Mouse (Mus musculus): ENCODE data around the gene Brd1. TPM values are rescaled to one million over a fixed set of nuclear protein-coding genes. Genes with fewer than 3 reads are reported as not detected.
"Not testable (repeated sequence)": the region's sequence is repeated elsewhere in the genome, so short reads cannot be mapped to it uniquely, and the experiment has no call there.

Brd1 gene
- polyA plus RNA-seq, 1 experiment from 2014 or later, result 27.2 TPM

GRCm38 (mm10) chr15:88717239-88717638 is 16.8 kb downstream of the Brd1 start:
- no peaks in the 10 kb centered on the region for H3K9me3 ChIP-seq (ENCODE audit: control insufficient read depth, low read length)
- H3K4me2 ChIP-seq (replicated peaks; ENCODE audit: low read depth, low read length), result no peak overlapping the region
- no peak overlapping the region for H3K9ac ChIP-seq (ENCODE audit: low read depth, low read length)
- peaks cover 82% of the 10 kb centered on the region for H3K36me3 ChIP-seq (ENCODE audit: control insufficient read depth, insufficient read depth, low read length)
- WGBS, result 71% methylated on average over 9 of the region's 9 CpGs
- no peak for ATAC-seq (ENCODE audit: low FRiP score, low TSS enrichment)
- no peak overlapping the region for H3K27ac ChIP-seq (ENCODE audit: low read depth, low read length)
- H3K27me3 ChIP-seq (ENCODE audit: control insufficient read depth, insufficient read depth, low read length), result no peaks in the 10 kb centered on the region
- H3K4me1 ChIP-seq (ENCODE audit: control insufficient read depth, insufficient read depth, low read length), result no peaks in the 10 kb centered on the region
- no peak overlapping the region for H3K4me3 ChIP-seq (ENCODE audit: low read length)

GRCm38 (mm10) chr15:88716350-88716749 is 17.7 kb downstream of the Brd1 start:
- no peak overlapping the region for H3K9ac ChIP-seq (ENCODE audit: low read depth, low read length)
- no peaks in the 10 kb centered on the region for H3K9me3 ChIP-seq (ENCODE audit: control insufficient read depth, low read length)
- H3K4me3 ChIP-seq (ENCODE audit: low read length), result no peak overlapping the region
- H3K27ac ChIP-seq (ENCODE audit: low read depth, low read length), result no peak overlapping the region
- no peaks in the 10 kb centered on the region for H3K27me3 ChIP-seq (ENCODE audit: control insufficient read depth, insufficient read depth, low read length)
- no peak for ATAC-seq (ENCODE audit: low FRiP score, low TSS enrichment)
- H3K4me2 ChIP-seq (replicated peaks; ENCODE audit: low read depth, low read length), result no peak overlapping the region
- H3K4me1 ChIP-seq (ENCODE audit: control insufficient read depth, insufficient read depth, low read length), result no peaks in the 10 kb centered on the region
- H3K36me3 ChIP-seq (ENCODE audit: control insufficient read depth, insufficient read depth, low read length), result peaks cover 82% of the 10 kb centered on the region

GRCm38 (mm10) chr15:88714021-88714589 is 19.9 kb downstream of the Brd1 start:
- WGBS, result 83% methylated on average over 6 of the region's 6 CpGs
- ATAC-seq (ENCODE audit: low FRiP score, low TSS enrichment), result no peak
- peaks cover 90% of the 10 kb centered on the region for H3K36me3 ChIP-seq (ENCODE audit: control insufficient read depth, insufficient read depth, low read length)
- H3K9me3 ChIP-seq (ENCODE audit: control insufficient read depth, low read length), result no peaks in the 10 kb centered on the region
- H3K9ac ChIP-seq (ENCODE audit: low read depth, low read length), result no peak overlapping the region
- H3K27me3 ChIP-seq (ENCODE audit: control insufficient read depth, insufficient read depth, low read length), result no peaks in the 10 kb centered on the region
- no peak overlapping the region for H3K4me3 ChIP-seq (ENCODE audit: low read length)
- H3K27ac ChIP-seq (ENCODE audit: low read depth, low read length), result no peak overlapping the region
- no peaks in the 10 kb centered on the region for H3K4me1 ChIP-seq (ENCODE audit: control insufficient read depth, insufficient read depth, low read length)
- no peak overlapping the region for H3K4me2 ChIP-seq (replicated peaks; ENCODE audit: low read depth, low read length)

- H3K4me2 ChIP-seq (replicated peaks; ENCODE audit: low read depth, low read length), result no peak overlapping the region
- H3K27ac ChIP-seq (ENCODE audit: low read depth, low read length), result no peak overlapping the region
- H3K36me3 ChIP-seq (ENCODE audit: control insufficient read depth, insufficient read depth, low read length), result peaks cover 98% of the 10 kb centered on the region
- no peaks in the 10 kb centered on the region for H3K9me3 ChIP-seq (ENCODE audit: control insufficient read depth, low read length)
- no peak overlapping the region for H3K9ac ChIP-seq (ENCODE audit: low read depth, low read length)
- H3K4me1 ChIP-seq (ENCODE audit: control insufficient read depth, insufficient read depth, low read length), result no peaks in the 10 kb centered on the region
- WGBS, result 93% methylated on average over 15 of the region's 15 CpGs
- H3K4me3 ChIP-seq (ENCODE audit: low read length), result no peak overlapping the region
- no peak for ATAC-seq (ENCODE audit: low FRiP score, low TSS enrichment)
- no peaks in the 10 kb centered on the region for H3K27me3 ChIP-seq (ENCODE audit: control insufficient read depth, insufficient read depth, low read length)
These were observed 21.5 kb downstream of the Brd1 start for GRCm38 (mm10) chr15:88712501-88712900.

- peaks cover 100% of the 10 kb centered on the region for H3K36me3 ChIP-seq (ENCODE audit: control insufficient read depth, insufficient read depth, low read length)
- no peaks in the 10 kb centered on the region for H3K9me3 ChIP-seq (ENCODE audit: control insufficient read depth, low read length)
- ATAC-seq (ENCODE audit: low FRiP score, low TSS enrichment), result no peak
- no peak overlapping the region for H3K9ac ChIP-seq (ENCODE audit: low read depth, low read length)
- no peak overlapping the region for H3K27ac ChIP-seq (ENCODE audit: low read depth, low read length)
- WGBS, result 98% methylated on average over 5 of the region's 5 CpGs
- H3K4me3 ChIP-seq (ENCODE audit: low read length), result no peak overlapping the region
- no peak overlapping the region for H3K4me2 ChIP-seq (replicated peaks; ENCODE audit: low read depth, low read length)
- H3K4me1 ChIP-seq (ENCODE audit: control insufficient read depth, insufficient read depth, low read length), result no peaks in the 10 kb centered on the region
- H3K27me3 ChIP-seq (ENCODE audit: control insufficient read depth, insufficient read depth, low read length), result no peaks in the 10 kb centered on the region
These were observed 24.2 kb downstream of the Brd1 start for GRCm38 (mm10) chr15:88709878-88710277.

- H3K27me3 ChIP-seq (ENCODE audit: control insufficient read depth, insufficient read depth, low read length), result no peaks in the 10 kb centered on the region
- no peak for ATAC-seq (ENCODE audit: low FRiP score, low TSS enrichment)
- no peak overlapping the region for H3K9ac ChIP-seq (ENCODE audit: low read depth, low read length)
- no peak overlapping the region for H3K4me2 ChIP-seq (replicated peaks; ENCODE audit: low read depth, low read length)
- no peaks in the 10 kb centered on the region for H3K4me1 ChIP-seq (ENCODE audit: control insufficient read depth, insufficient read depth, low read length)
- 92% methylated on average over 13 of the region's 13 CpGs for whole genome bisulfite sequencing
- peaks cover 99% of the 10 kb centered on the region for H3K36me3 ChIP-seq (ENCODE audit: control insufficient read depth, insufficient read depth, low read length)
- no peak overlapping the region for H3K4me3 ChIP-seq (ENCODE audit: low read length)
- H3K9me3 ChIP-seq (ENCODE audit: control insufficient read depth, low read length), result no peaks in the 10 kb centered on the region
- no peak overlapping the region for H3K27ac ChIP-seq (ENCODE audit: low read depth, low read length)
These were observed 25.1 kb downstream of the Brd1 start for GRCm38 (mm10) chr15:88708657-88709511.

GRCm38 (mm10) chr15:88708204-88708603 is 25.8 kb downstream of the Brd1 start:
- no peak overlapping the region for H3K27ac ChIP-seq (ENCODE audit: low read depth, low read length)
- no peaks in the 10 kb centered on the region for H3K9me3 ChIP-seq (ENCODE audit: control insufficient read depth, low read length)
- no peak overlapping the region for H3K4me3 ChIP-seq (ENCODE audit: low read length)
- H3K4me2 ChIP-seq (replicated peaks; ENCODE audit: low read depth, low read length), result no peak overlapping the region
- no peak overlapping the region for H3K9ac ChIP-seq (ENCODE audit: low read depth, low read length)
- ATAC-seq (ENCODE audit: low FRiP score, low TSS enrichment), result no peak
- 92% methylated on average over 5 of the region's 5 CpGs for WGBS
- no peaks in the 10 kb centered on the region for H3K27me3 ChIP-seq (ENCODE audit: control insufficient read depth, insufficient read depth, low read length)
- peaks cover 99% of the 10 kb centered on the region for H3K36me3 ChIP-seq (ENCODE audit: control insufficient read depth, insufficient read depth, low read length)
- no peaks in the 10 kb centered on the region for H3K4me1 ChIP-seq (ENCODE audit: control insufficient read depth, insufficient read depth, low read length)

GRCm38 (mm10) chr15:88706987-88707386 is 27.0 kb downstream of the Brd1 start:
- not testable (repeated sequence) for H3K27me3 ChIP-seq (ENCODE audit: control insufficient read depth, insufficient read depth, low read length); H3K27ac ChIP-seq (ENCODE audit: low read depth, low read length); H3K9ac ChIP-seq (ENCODE audit: low read depth, low read length); H3K9me3 ChIP-seq (ENCODE audit: control insufficient read depth, low read length); H3K4me3 ChIP-seq (ENCODE audit: low read length); H3K4me1 ChIP-seq (ENCODE audit: control insufficient read depth, insufficient read depth, low read length); H3K4me2 ChIP-seq (replicated peaks; ENCODE audit: low read depth, low read length); ATAC-seq (ENCODE audit: low FRiP score, low TSS enrichment)
- WGBS, result 78% methylated on average over 13 of the region's 13 CpGs
- H3K36me3 ChIP-seq (ENCODE audit: control insufficient read depth, insufficient read depth, low read length), result peaks cover 98% of the 10 kb centered on the region

- no peak overlapping the region for H3K4me3 ChIP-seq (ENCODE audit: low read length)
- no peak overlapping the region for H3K4me2 ChIP-seq (replicated peaks; ENCODE audit: low read depth, low read length)
- H3K9me3 ChIP-seq (ENCODE audit: control insufficient read depth, low read length), result no peaks in the 10 kb centered on the region
- no peak for ATAC-seq (ENCODE audit: low FRiP score, low TSS enrichment)
- H3K36me3 ChIP-seq (ENCODE audit: control insufficient read depth, insufficient read depth, low read length), result peaks cover 97% of the 10 kb centered on the region
- H3K9ac ChIP-seq (ENCODE audit: low read depth, low read length), result no peak overlapping the region
- H3K27me3 ChIP-seq (ENCODE audit: control insufficient read depth, insufficient read depth, low read length), result no peaks in the 10 kb centered on the region
- no peaks in the 10 kb centered on the region for H3K4me1 ChIP-seq (ENCODE audit: control insufficient read depth, insufficient read depth, low read length)
- WGBS, result 92% methylated on average over 6 of the region's 6 CpGs
- no peak overlapping the region for H3K27ac ChIP-seq (ENCODE audit: low read depth, low read length)
These were observed 27.7 kb downstream of the Brd1 start for GRCm38 (mm10) chr15:88706320-88706719.

Data from kidney, embryonic 14.5 days (tissue).